Mouse (Mus musculus) forebrain, embryonic 11.5 days (tissue): ENCODE data around the gene Gm20388. TPM values are rescaled to one million over a fixed set of nuclear protein-coding genes. Genes with fewer than 3 reads are reported as not detected.

Experiments used
- ATAC-seq: fragments of 200-750 bp; cut with Nextera tagmentation; replicated peaks from 2 replicates; pipeline ENCODE4 v1.8.0; 2017; ENCODE audit warnings: moderate TSS enrichment; ENCODE audit not compliant: low FRiP score
- DNase-seq: peaks from one replicate; pipeline ENCODE4 v3.0.0-alpha.2; 2017; ENCODE audit warnings: low spot score
- H3K27ac ChIP-seq: fragments of 300-500 bp; sonication (generic); 2 replicates; pipeline ENCODE4 v1.5.1; 2014; ENCODE audit warnings: low read depth, low read length
- H3K27me3 ChIP-seq: fragments of 300-500 bp; sonication (generic); 2 replicates; pipeline ENCODE4 v1.6.1; 2014; ENCODE audit warnings: mild to moderate bottlenecking, low read length, mixed read lengths; ENCODE audit not compliant: control insufficient read depth, insufficient read depth
- H3K36me3 ChIP-seq: fragments of 300-500 bp; sonication (generic); 2 replicates; pipeline ENCODE4 v1.6.1; 2014; ENCODE audit warnings: mild to moderate bottlenecking, low read length, moderate library complexity, mixed read lengths; ENCODE audit not compliant: control insufficient read depth, insufficient read depth
- H3K4me1 ChIP-seq: fragments of 300-500 bp; sonication (generic); replicated peaks from 2 replicates; pipeline ENCODE4 v1.6.1; 2014; ENCODE audit warnings: low read length, mixed read lengths; ENCODE audit not compliant: control insufficient read depth, insufficient read depth
- H3K4me2 ChIP-seq: fragments of 300-500 bp; sonication (generic); 2 replicates; pipeline ENCODE4 v1.6.1; 2014; ENCODE audit warnings: low read depth, mild to moderate bottlenecking, low read length, moderate library complexity, mixed read lengths; ENCODE audit not compliant: severe bottlenecking
- H3K4me3 ChIP-seq: fragments of 300-500 bp; sonication (generic); 2 replicates; pipeline ENCODE4 v1.5.1; 2014; ENCODE audit warnings: low read depth, low read length
- H3K9ac ChIP-seq: fragments of 300-500 bp; sonication (generic); 2 replicates; pipeline ENCODE4 v1.6.1; 2014; ENCODE audit warnings: low read length
- H3K9me3 ChIP-seq: fragments of 300-500 bp; sonication (generic); 2 replicates; pipeline ENCODE4 v1.6.1; 2016; ENCODE audit warnings: low read length, mixed read lengths; ENCODE audit not compliant: control insufficient read depth
- WGBS: fragments of 180-500 bp; shearing (Covaris S2); extraction: QIAGEN DNeasy Blood & Tissue Kit; methylation state at CpG from one replicate; pipeline ENCODE4 v1.1.7; 2014; 5-methylcytosine and 5-hydroxymethylcytosine counted together
- polyA plus RNA-seq: library from polyadenylated mRNA; unstranded; fragments of >200 nt; fragmentation: Nextera tagmentation; extraction: Ambion mirVana; gene quantifications from 2 replicates; pipeline ENCODE4 v1.2.1, GENCODE M21; 2014

Gene Gm20388
- polyA plus RNA-seq, 1 experiment from 2014 or later = not detected

- DNase-seq = no peak
- H3K9me3 ChIP-seq = no peaks in the 10 kb centered on the region
- no peaks in the 10 kb centered on the region for H3K36me3 ChIP-seq
- H3K4me1 ChIP-seq = peaks cover 3% of the 10 kb centered on the region; the same call in 1 of the 2 replicates
- H3K9ac ChIP-seq = no peak overlapping the region
- no peak for ATAC-seq
- H3K4me3 ChIP-seq = no peak overlapping the region
- H3K27ac ChIP-seq = no peak overlapping the region
- 43% methylated on average over 10 of the region's 10 CpGs for WGBS
- no peak overlapping the region for H3K4me2 ChIP-seq
- H3K27me3 ChIP-seq = 0 out of 2 replicates have a peak, but pooled peaks cover 2% of the 10 kb centered on the region
These were observed 2861.9 kb downstream of the Gm20388 start for GRCm38 (mm10) chr8:122772431-122773060.

GRCm38 (mm10) chr8:122775285-122776155 is 2864.9 kb downstream of the Gm20388 start, which contains the start of gene Acsf3:
Gene Acsf3 (plus strand): TSS chr8:122775486.
- ATAC-seq = peak; percentile 42
- no peak within 1 kb of the TSS for H3K27ac ChIP-seq
- WGBS = 1% methylated on average over 50 of the region's 50 CpGs

GRCm38 (mm10) chr8:122777701-122778100 is 2867.1 kb downstream of the Gm20388 start:
- H3K4me2 ChIP-seq = no peak overlapping the region
- no peak for ATAC-seq
- no peak overlapping the region for H3K9ac ChIP-seq
- H3K4me1 ChIP-seq = peaks cover 3% of the 10 kb centered on the region; the same call in 1 of the 2 replicates
- no peaks in the 10 kb centered on the region for H3K36me3 ChIP-seq
- WGBS = 86% methylated on average over 6 of the region's 6 CpGs
- no peak for DNase-seq
- H3K9me3 ChIP-seq = no peaks in the 10 kb centered on the region
- H3K27me3 ChIP-seq = 0 out of 2 replicates have a peak, but pooled peaks cover 2% of the 10 kb centered on the region
- H3K27ac ChIP-seq = no peak overlapping the region
- H3K4me3 ChIP-seq = no peak overlapping the region

More at GRCm38 (mm10) chr8:122775285-122776155, 2864.9 kb downstream of the Gm20388 start, which contains the start of gene Acsf3:
- Histone ChIP-seq H3K9me3 (no peaks in the 10 kb centered on the region), H3K4me3 (peak within 1 kb of the TSS; percentile 87), H3K4me2 (peak within 1 kb of the TSS; percentile 77), H3K9ac (peak within 1 kb of the TSS; percentile 82), H3K27me3 (0 out of 2 replicates have a peak, but pooled peaks cover 2% of the 10 kb centered on the region), H3K36me3 (no peaks in the 10 kb centered on the region), H3K4me1 (peaks cover 3% of the 10 kb centered on the region; the same call in 1 of the 2 replicates)
- peak; percentile 86 for DNase-seq

- 0 out of 2 replicates have a peak, but pooled peaks cover 2% of the 10 kb centered on the region for H3K27me3 ChIP-seq
- ATAC-seq = no peak
- DNase-seq = no peak
- no peak overlapping the region for H3K9ac ChIP-seq
- 84% methylated on average over 3 of the region's 3 CpGs for WGBS
- H3K9me3 ChIP-seq = no peaks in the 10 kb centered on the region
- no peak overlapping the region for H3K27ac ChIP-seq
- no peak overlapping the region for H3K4me2 ChIP-seq
- H3K4me1 ChIP-seq = peaks cover 3% of the 10 kb centered on the region; the same call in 1 of the 2 replicates
- no peak overlapping the region for H3K4me3 ChIP-seq
- no peaks in the 10 kb centered on the region for H3K36me3 ChIP-seq
These were observed 2868.1 kb downstream of the Gm20388 start for GRCm38 (mm10) chr8:122778703-122779239.

GRCm38 (mm10) chr8:122779255-122779654 is 2868.6 kb downstream of the Gm20388 start:
- Histone ChIP-seq H3K4me2 (no peak overlapping the region), H3K4me3 (no peak overlapping the region), H3K36me3 (no peaks in the 10 kb centered on the region), H3K9me3 (no peaks in the 10 kb centered on the region), H3K27me3 (0 out of 2 replicates have a peak, but pooled peaks cover 1% of the 10 kb centered on the region), H3K27ac (no peak overlapping the region), H3K9ac (no peak overlapping the region), H3K4me1 (peaks cover 3% of the 10 kb centered on the region; the same call in 1 of the 2 replicates)
- ATAC-seq (no peak), DNase-seq (no peak)
- 84% methylated on average over 9 of the region's 9 CpGs for WGBS

DNA sequence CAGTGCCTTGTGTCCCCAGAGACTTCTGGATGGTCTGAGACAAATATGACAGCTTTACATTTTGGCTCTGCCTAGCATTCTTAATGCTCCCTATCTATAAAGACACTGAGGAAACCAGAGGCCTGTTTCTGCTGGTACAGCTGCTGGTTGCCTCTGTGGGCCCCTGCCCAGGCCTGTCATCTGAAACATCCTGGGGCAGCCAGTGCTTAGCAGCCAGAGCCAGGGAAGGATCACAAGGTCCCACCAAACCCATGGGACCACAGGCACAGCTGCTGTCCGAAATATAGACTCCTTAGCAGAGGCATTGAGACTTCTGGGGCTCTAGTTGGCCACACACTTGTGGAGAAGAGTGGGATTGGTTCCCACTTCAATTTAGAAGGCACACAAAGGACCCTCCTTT is 2874.1 kb downstream of the Gm20388 start:
- Histone ChIP-seq H3K4me2 (no peak overlapping the region), H3K9me3 (no peaks in the 10 kb centered on the region), H3K4me3 (no peak overlapping the region), H3K9ac (no peak overlapping the region), H3K27me3 (no peaks in the 10 kb centered on the region), H3K36me3 (no peaks in the 10 kb centered on the region; the same call in 1 of the 2 replicates), H3K27ac (no peak overlapping the region), H3K4me1 (no peaks in the 10 kb centered on the region)
- 95% methylated on average over 1 of the region's 1 CpGs for WGBS
- ATAC-seq (no peak), DNase-seq (no peak)

- Histone ChIP-seq H3K27ac (no peak overlapping the region), H3K4me3 (no peak overlapping the region), H3K9me3 (no peaks in the 10 kb centered on the region), H3K9ac (no peak overlapping the region), H3K36me3 (no peaks in the 10 kb centered on the region; the same call in 1 of the 2 replicates), H3K4me2 (no peak overlapping the region), H3K27me3 (no peaks in the 10 kb centered on the region), H3K4me1 (no peaks in the 10 kb centered on the region)
- WGBS = 96% methylated on average over 5 of the region's 5 CpGs
- no peak for ATAC-seq
- no peak for DNase-seq
These were observed 2879.2 kb downstream of the Gm20388 start for GRCm38 (mm10) chr8:122789796-122790195.

DNA sequence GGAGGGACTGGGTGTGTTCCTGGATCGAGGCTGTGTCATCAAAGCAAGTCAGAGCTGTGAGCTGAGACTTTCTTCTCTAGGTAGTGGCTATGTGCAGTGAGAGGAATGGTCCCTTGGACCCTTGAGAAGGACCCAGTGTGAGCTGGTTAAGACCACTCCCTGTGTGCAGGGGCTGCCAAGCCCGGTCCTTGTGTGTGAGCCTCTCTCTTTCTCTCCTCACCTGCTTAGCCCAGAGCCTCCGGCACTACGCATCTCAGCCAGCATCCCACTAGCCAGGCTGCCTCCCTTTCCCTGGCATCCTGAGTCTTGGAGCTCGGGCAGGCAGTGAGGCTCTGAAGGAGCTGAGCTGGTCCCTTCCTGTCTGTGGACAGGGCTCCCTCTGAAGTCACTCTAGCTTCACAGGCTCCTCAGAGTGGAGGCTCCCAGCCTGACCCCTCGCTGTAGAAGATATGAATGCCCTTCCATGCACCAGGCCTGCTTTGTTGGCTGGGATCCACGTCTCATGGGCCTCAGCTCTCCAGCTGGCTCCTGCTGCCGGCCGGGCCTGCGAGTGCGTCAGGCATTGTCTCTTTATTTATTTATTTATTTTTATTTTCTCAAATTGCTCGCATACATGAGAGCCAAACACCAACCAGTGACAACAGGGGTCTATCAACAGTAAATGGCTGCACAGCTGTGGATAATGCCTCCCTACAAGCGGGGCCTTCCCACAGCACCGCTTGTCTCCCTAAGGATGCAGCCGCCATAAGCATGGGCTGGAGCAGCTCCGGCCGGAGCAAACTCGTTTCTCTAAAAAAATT is 2882.9 kb downstream of the Gm20388 start:
- ATAC-seq = no peak
- 85% methylated on average over 18 of the region's 18 CpGs for WGBS
- no peaks in the 10 kb centered on the region for H3K9me3 ChIP-seq
- no peaks in the 10 kb centered on the region for H3K4me1 ChIP-seq
- no peak for DNase-seq
- H3K27ac ChIP-seq = no peak overlapping the region
- H3K27me3 ChIP-seq = no peaks in the 10 kb centered on the region
- no peak overlapping the region for H3K4me3 ChIP-seq
- no peak overlapping the region for H3K4me2 ChIP-seq
- no peaks in the 10 kb centered on the region; the same call in 1 of the 2 replicates for H3K36me3 ChIP-seq
- H3K9ac ChIP-seq = no peak overlapping the region
